Mouse (Mus musculus) intestine, postnatal 0 days (tissue): Measurements from ENCODE around the gene Hydin. TPM values are rescaled to one million over a fixed set of nuclear protein-coding genes. Genes with fewer than 3 reads are reported as not detected.
A peak's percentile ranks its signal among the peaks of the same experiment; 100 is the strongest.
"Not testable (repeated sequence)": the region's sequence is repeated elsewhere in the genome, so short reads cannot be mapped to it uniquely, and the experiment has no call there.

Source experiments
- ATAC-seq: fragments of 200-750 bp; cut with Nextera tagmentation; 2 replicates; pipeline ENCODE4 v1.8.0; 2017; ENCODE audit warnings: mild to moderate bottlenecking, moderate TSS enrichment, moderate library complexity
- H3K27ac ChIP-seq: fragments of 300-500 bp; sonication (generic); 2 replicates; pipeline ENCODE4 v1.5.1; 2014; ENCODE audit warnings: mild to moderate bottlenecking, low read depth, low read length, moderate library complexity
- H3K27me3 ChIP-seq: fragments of 300-500 bp; sonication (generic); replicated peaks from 2 replicates; pipeline ENCODE4 v1.6.1; 2014; ENCODE audit warnings: low read length, mixed read lengths; ENCODE audit not compliant: control insufficient read depth, insufficient read depth
- H3K36me3 ChIP-seq: fragments of 300-500 bp; sonication (generic); 2 replicates; pipeline ENCODE4 v1.6.1; 2014; ENCODE audit warnings: mild to moderate bottlenecking, moderate library complexity; ENCODE audit not compliant: control insufficient read depth, insufficient read depth
- H3K4me1 ChIP-seq: fragments of 300-500 bp; sonication (generic); replicated peaks from 2 replicates; pipeline ENCODE4 v1.6.1; 2014; ENCODE audit warnings: antibody characterized with exemption, low read length, mixed read lengths; ENCODE audit not compliant: control insufficient read depth, insufficient read depth
- H3K4me2 ChIP-seq: fragments of 300-500 bp; sonication (generic); replicated peaks from 2 replicates; pipeline ENCODE4 v1.6.1; 2014; ENCODE audit warnings: low read depth, mild to moderate bottlenecking, moderate library complexity
- H3K4me3 ChIP-seq: fragments of 300-500 bp; sonication (generic); 2 replicates; pipeline ENCODE4 v1.5.1; 2014; ENCODE audit warnings: low read depth, low read length
- H3K9ac ChIP-seq: fragments of 300-500 bp; sonication (generic); 2 replicates; pipeline ENCODE4 v1.6.1; 2014; ENCODE audit warnings: mild to moderate bottlenecking, low read depth, low read length
- H3K9me3 ChIP-seq: fragments of 300-500 bp; sonication (generic); 2 replicates; pipeline ENCODE4 v1.6.1; 2016; ENCODE audit warnings: mixed run types; ENCODE audit not compliant: control insufficient read depth
- CTCF ChIP-seq: sonication (generic); IDR thresholded peaks from 2 replicates; pipeline ENCODE4 v1.5.1; 2016; ENCODE audit warnings: low read depth, mild to moderate bottlenecking, control low read depth, antibody characterized with exemption, moderate library complexity
- WGBS: fragments of 180-500 bp; shearing (Covaris S2); extraction: QIAGEN DNeasy Blood & Tissue Kit; methylation state at CpG from one replicate; pipeline ENCODE4 v1.1.7; 2014; 5-methylcytosine and 5-hydroxymethylcytosine counted together
- polyA plus RNA-seq: library from polyadenylated mRNA; unstranded; fragments of >200 nt; fragmentation: Nextera tagmentation; extraction: Ambion mirVana; gene quantifications from 2 replicates; pipeline ENCODE4 v1.2.1, GENCODE M21; 2015

The Hydin gene
- polyA plus RNA-seq, 1 experiment from 2014 or later, result 0.07 TPM

DNA sequence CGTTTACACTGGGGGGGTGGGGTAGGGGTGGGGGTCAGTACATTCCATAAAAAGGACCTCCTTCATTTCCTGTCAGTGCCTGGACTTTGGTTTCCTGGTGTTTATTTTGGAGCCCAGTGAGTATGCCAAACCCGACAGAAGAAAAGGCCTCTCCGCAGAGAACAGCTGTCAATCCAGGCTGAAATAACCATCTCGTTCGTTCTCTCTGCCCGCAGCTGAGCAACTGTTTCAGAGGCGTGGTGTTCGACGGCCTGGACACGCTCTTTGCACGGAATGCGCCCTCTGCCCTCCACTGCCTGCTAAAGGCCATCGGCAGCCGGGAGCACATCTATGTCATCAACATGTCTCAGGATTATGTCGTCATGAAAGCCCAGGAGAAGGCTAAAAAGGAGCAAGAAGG is 258.5 kb downstream of the Hydin start:
- Histone ChIP-seq H3K9me3 (no peaks in the 10 kb centered on the region), H3K36me3 (no peaks in the 10 kb centered on the region), H3K4me3 (no peak overlapping the region), H3K4me2 (no peak overlapping the region; the same call in 1 of the 2 replicates), H3K4me1 (no peaks in the 10 kb centered on the region), H3K27me3 (no peaks in the 10 kb centered on the region), H3K27ac (no peak overlapping the region), H3K9ac (no peak overlapping the region)
- peak; percentile 37 for TF ChIP-seq CTCF
- WGBS, result 22% methylated on average over 15 of the region's 15 CpGs
- ATAC-seq, result peak; percentile 59

DNA sequence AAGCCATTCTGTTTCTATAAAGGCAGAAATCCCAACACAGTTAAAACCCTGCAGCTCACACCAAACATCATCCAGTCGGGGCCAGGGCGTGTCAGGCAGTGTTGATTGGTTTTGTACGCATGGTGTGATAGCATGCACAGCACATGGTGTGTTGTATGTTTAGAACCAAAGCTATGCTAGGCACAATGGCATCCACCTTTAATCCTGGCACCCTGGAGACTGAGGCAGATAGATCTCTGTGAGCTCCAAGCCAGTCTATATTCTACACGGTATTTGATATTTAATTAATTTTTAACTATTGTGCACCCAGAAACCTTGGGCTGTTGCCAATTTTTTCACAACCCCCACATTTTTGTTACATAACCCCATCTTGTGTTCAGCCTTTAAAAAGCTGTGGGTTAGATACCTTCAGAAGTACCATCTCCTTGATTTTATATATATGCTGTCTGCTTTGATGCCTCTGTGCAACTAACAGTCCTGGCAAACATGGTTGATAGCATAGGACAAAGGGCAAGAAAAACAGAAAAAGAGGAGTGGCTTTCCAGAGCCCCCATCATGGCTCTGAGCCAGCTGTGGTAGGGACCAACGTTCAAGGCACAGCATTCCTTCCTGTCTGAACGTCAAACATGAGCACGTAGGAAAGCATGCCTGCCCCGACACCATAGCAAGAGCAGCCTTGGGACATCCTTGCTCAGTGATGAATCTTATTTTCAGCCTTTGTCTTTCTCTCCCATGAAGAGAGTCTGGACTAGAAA is 263.4 kb downstream of the Hydin start:
- no peak for TF ChIP-seq CTCF
- Histone ChIP-seq H3K9ac (no peak overlapping the region), H3K27me3 (no peaks in the 10 kb centered on the region), H3K4me3 (no peak overlapping the region), H3K36me3 (no peaks in the 10 kb centered on the region), H3K27ac (no peak overlapping the region), H3K9me3 (no peaks in the 10 kb centered on the region), H3K4me1 (no peaks in the 10 kb centered on the region), H3K4me2 (no peak overlapping the region)
- WGBS, result 26% methylated on average over 8 of the region's 8 CpGs
- peak; percentile 38; the same call in 1 of the 2 replicates for ATAC-seq

DNA sequence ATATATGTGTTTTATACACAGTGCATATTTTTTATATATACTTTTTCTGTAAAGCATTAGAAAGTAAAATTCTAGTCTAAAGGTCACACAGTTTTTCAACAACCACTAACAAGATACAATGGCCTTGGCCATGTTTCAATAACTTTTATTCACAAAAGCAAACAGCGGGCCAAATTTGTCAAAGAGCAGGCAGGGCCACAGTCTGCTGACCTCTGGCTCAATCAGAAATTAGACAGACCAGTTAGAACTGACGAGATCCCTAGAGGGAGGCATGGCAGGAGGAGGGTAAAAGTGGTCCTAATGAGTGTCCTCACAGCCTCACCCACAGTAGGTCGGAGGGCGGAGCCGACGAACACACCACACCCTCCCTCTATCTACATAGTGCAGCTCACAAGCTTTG is 267.0 kb downstream of the Hydin start:
- Histone ChIP-seq H3K27me3 (no peaks in the 10 kb centered on the region), H3K4me2 (no peak overlapping the region), H3K4me3 (no peak overlapping the region), H3K36me3 (no peaks in the 10 kb centered on the region), H3K9me3 (no peaks in the 10 kb centered on the region), H3K4me1 (no peaks in the 10 kb centered on the region), H3K9ac (no peak overlapping the region), H3K27ac (no peak overlapping the region)
- WGBS, result 82% methylated on average over 6 of the region's 6 CpGs
- ATAC-seq, result no peak
- no peak for TF ChIP-seq CTCF

DNA sequence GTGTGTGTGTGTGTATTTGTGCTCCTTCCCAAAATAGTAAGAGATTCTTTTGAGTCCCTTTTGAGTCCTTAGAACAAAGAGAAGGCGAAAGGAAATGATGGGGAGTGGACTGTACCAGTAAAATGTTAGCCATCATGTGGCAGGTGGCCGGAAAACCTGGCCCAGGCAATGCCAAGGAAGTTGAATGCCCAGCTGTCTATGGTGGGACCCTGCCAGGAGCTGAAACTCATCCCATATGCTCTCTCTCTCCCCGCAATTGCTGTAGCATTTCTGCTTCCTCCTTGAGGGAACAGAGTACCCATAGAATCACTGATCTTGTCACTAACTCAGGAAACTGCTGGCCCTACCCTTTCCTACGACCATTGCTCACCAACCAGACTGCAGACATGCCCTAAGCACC is 271.1 kb downstream of the Hydin start:
- Histone ChIP-seq H3K36me3 (no peaks in the 10 kb centered on the region), H3K27me3 (no peaks in the 10 kb centered on the region), H3K27ac (no peak overlapping the region), H3K4me2 (no peak overlapping the region), H3K4me3 (no peak overlapping the region), H3K9me3 (no peaks in the 10 kb centered on the region), H3K9ac (no peak overlapping the region), H3K4me1 (no peaks in the 10 kb centered on the region)
- TF ChIP-seq CTCF, result no peak
- no peak for ATAC-seq
- WGBS, result 78% methylated on average over 4 of the region's 4 CpGs

DNA sequence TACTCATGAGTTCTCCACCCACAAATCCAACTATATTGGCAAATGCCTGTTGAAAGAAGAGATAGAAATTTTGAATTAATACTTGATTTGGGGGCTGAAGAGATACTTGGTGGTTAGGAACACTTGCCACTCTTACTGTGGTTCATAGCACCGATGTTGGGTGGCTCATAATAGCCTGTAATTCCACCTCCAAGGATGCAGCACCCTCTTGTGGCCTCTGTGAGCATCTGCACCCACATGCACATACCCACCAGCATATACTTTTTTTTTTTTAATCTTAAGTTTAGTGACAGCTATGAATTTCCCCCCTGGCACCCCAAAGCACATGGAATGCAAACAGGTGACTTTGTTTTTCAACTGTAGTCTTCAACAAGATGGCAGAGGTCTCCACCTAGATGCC is 283.6 kb downstream of the Hydin start:
- no peaks in the 10 kb centered on the region for H3K4me1 ChIP-seq
- no peak overlapping the region for H3K9ac ChIP-seq
- H3K4me3 ChIP-seq, result no peak overlapping the region

DNA sequence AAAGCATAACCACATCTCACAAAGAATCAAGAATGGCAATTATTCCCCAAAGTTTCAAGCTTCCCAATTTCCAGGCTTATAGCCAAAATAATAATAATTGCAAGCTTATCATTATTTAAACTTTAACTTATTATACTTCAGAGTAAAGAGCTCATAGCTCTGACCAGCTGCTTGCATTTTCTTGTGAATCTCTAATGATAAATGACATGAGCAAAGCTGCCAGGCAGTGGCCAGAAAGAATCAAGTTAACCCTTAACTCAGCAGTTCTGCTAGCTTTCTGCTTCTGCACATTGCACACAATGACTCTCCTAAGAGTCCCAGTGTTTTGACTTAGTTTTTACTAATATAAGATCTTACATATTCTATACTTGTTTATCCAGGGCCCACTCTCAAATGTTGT is 285.3 kb downstream of the Hydin start:
- H3K9me3 ChIP-seq, ATAC-seq, H3K27ac ChIP-seq, H3K4me3 ChIP-seq, H3K27me3 ChIP-seq, H3K4me2 ChIP-seq, H3K9ac ChIP-seq, H3K36me3 ChIP-seq, H3K4me1 ChIP-seq: not testable (repeated sequence)

More for the DNA sequence above, 283.6 kb downstream of the Hydin start:
- H3K27ac ChIP-seq, result no peak overlapping the region
- ATAC-seq, result no peak
- no peaks in the 10 kb centered on the region for H3K9me3 ChIP-seq
- 75% methylated on average over 1 of the region's 1 CpGs for WGBS
- H3K36me3 ChIP-seq, result no peaks in the 10 kb centered on the region
- TF ChIP-seq CTCF, result peak; percentile 39
- H3K27me3 ChIP-seq, result no peaks in the 10 kb centered on the region
- no peak overlapping the region for H3K4me2 ChIP-seq
